Mouse (Mus musculus) brain, embryonic 14.5 days (tissue): ENCODE data around the gene 2310022A10Rik. TPM values are rescaled to one million over a fixed set of nuclear protein-coding genes. Genes with fewer than 3 reads are reported as not detected.

Experiments
- DNase-seq: peaks from one replicate; pipeline ENCODE4 v3.0.0-alpha.2; 2011; ENCODE audit warnings: low read depth
- CTCF ChIP-seq: fragments of 200-500 bp; IDR thresholded peaks from 2 replicates; pipeline ENCODE4 v1.5.1; 2012; ENCODE audit warnings: inconsistent platforms, mild to moderate bottlenecking, moderate library complexity, borderline replicate concordance; ENCODE audit not compliant: insufficient read depth, insufficient read length; ENCODE audit errors: extremely low read depth
- POLR2A ChIP-seq: fragments of 200-500 bp; IDR thresholded peaks from 2 replicates; pipeline ENCODE4 v1.6.1; 2012; ENCODE audit warnings: mild to moderate bottlenecking, inconsistent platforms, borderline replicate concordance; ENCODE audit not compliant: poor library complexity, insufficient read depth, insufficient read length, severe bottlenecking; ENCODE audit errors: extremely low read depth
- polyA plus RNA-seq: library from polyadenylated mRNA; depleted of rRNA; stranded (reverse); fragments of >200 nt; gene quantifications from 2 replicates; pipeline ENCODE4 v1.2.3, GENCODE M21; 2012

2310022A10Rik gene
- polyA plus RNA-seq, 1 experiment, result 42.8 TPM

DNA sequence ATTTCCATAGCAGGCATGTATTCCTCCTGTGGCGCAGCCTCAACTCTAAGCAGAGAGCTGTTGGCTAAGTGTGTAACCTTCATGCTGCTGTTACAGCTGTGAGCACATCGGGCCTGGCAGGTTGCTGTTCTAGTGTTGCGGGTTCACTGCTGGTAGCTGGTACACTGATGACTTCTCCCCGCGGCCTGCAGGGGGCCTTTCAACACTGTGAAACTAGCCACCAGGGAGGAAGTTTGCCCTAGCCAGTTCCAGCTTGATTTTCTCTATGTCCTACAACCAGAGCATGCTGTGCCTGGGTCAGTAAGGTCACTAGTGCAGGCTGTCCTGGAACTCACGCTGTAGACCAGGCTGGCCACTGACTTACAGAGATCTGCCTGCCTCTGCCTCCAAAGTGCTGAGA lies 23.9 kb downstream of the 2310022A10Rik start:
- DNase-seq, result peak; percentile 37
- TF ChIP-seq POLR2A (no peak), CTCF (peak; percentile 46; the same call in 1 of the 2 replicates)

DNA sequence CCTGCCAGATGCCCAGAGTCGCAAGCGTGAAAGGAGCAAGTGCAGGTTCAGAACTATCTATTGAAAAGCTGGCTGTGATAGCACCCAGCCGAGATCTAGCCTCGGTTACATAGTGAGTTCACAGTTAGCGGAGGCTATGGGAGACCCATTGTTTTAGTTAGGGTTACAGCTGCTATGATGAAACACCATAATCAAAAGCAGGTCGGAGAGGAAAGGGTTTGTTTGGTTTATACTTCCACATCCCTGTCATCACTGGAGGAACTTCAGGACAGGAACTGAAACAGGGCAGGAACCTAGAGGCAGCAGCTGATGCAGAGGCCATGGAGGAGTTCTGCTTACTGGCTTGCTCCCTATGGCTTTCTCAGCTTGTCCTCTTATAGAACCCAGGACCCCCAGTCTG lies 24.6 kb downstream of the 2310022A10Rik start:
- DNase-seq, result no peak
- TF ChIP-seq CTCF, result no peak
- TF ChIP-seq POLR2A, result no peak

DNA sequence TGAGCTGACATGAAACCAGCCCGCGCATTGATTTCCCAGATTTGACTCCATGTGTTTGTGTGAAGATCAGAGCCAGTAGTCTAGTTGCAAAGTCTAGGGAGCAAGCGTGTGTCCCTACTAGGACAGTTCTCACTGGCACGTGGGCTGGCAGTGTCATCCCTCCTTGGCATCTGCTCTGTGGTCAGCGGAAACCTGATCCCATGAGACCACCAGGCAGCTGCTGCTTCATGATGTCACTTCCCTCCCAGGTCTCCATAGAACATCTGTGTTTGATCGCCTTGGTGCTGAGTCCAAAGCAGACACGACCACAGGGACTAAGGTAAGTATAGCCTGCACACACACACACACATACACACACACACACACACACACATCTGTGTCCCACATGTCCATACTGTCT lies 25.4 kb downstream of the 2310022A10Rik start:
- TF ChIP-seq POLR2A, result no peak
- TF ChIP-seq CTCF, result no peak
- no peak for DNase-seq

DNA sequence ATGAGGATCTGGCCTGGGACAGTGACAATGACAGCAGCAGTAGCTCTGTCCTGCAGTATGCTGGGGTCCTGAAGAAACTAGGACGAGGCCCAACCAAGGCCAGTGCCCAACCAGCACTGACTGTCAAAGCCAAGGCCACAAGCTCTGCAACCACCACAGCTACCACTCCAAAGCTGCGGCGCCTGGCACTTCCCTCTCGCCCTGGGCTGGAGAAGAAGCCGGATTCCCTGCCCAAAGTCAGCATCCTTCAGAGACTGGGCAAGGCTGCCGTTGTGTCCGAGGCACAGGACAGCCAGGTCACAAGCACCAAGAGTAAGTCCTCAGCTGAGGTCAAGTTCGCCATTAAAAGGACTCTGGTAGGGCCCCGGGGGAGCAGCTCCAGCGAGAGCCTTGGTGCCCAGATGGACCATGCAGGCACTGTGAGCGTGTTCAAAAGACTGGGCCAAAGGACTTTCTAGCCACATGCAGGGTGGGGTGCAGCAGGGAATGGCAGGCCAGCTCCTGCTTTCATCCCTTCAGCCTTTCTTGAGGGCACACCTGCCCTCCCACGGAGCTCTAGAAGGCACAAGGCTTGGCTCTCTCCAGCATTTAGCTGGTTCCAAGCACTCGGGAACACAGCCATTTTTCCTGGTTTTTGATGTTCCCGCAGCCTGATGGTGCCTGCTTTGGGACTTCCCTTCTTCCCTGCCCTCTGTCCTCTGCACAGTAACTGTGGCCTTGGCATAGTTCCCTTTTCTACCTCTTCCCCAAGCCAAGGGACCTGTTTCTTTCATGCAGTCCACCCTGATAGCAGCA lies 27.5 kb downstream of the 2310022A10Rik start:
- DNase-seq, result no peak
- no peak for TF ChIP-seq POLR2A
- TF ChIP-seq CTCF, result no peak

DNA sequence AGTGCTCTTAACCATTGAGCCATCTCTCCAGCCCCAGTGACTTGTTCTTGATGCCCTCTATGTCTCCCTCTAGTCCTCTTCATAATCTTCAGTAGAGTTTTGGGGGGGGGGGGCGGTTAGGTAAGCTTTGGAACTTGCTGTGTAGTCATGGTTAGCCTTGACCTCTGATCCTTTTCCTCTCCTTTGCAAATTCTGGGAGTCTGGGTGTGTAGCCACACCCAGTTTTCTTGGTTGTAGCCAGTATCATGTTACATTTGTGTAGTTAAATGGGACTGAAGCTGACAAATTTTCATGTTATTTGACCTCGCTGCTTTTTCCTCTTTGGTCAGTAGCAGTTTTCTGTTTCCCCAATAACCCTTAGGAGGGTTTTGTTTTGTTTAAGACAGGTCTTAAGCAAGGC lies 33.8 kb downstream of the 2310022A10Rik start:
- TF ChIP-seq POLR2A, result no peak
- TF ChIP-seq CTCF, result no peak
- no peak for DNase-seq

DNA sequence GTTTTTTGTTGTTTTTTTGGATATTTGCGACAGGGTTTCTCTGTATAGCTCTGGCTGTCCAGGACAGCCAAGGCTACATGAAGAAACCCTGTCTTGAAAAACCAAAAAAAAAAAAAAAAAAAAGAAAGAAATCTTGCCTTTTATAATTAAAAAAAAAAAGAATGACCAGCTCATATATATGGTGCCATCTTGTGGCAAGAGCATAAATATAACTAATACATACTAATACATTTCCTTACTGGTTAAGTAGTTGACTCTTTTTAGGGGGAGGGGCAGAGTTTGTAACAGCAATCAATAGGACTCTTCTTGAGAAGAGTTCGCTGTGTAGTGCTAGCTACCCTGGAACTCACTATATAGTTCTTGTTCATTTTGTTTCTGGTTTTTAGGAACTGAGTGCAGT lies 34.7 kb downstream of the 2310022A10Rik start:
- DNase-seq, result no peak

DNA sequence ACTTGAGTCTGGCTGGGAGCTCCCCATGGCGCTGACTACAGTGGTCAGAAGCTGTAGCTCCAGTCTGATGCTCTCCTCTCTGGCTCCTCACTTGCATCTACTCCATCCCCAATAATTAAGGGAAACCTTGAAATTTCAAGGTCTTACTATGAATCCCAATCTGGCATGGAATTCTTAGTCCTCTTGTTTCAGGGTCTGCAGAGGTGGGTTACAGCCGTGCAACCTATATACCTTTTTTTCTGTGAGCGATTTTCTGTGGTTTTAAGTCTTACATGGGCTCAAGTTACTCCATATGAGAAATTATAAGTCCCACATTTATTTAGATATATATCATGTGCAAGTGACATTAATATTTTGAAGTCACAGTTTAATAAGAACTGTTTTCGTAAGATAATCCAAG lies 37.1 kb downstream of the 2310022A10Rik start:
- DNase-seq, result no peak
- TF ChIP-seq CTCF (no peak), POLR2A (no peak)

More for the DNA sequence above, 34.7 kb downstream of the 2310022A10Rik start:
- no peak for TF ChIP-seq POLR2A
- no peak for TF ChIP-seq CTCF

DNA sequence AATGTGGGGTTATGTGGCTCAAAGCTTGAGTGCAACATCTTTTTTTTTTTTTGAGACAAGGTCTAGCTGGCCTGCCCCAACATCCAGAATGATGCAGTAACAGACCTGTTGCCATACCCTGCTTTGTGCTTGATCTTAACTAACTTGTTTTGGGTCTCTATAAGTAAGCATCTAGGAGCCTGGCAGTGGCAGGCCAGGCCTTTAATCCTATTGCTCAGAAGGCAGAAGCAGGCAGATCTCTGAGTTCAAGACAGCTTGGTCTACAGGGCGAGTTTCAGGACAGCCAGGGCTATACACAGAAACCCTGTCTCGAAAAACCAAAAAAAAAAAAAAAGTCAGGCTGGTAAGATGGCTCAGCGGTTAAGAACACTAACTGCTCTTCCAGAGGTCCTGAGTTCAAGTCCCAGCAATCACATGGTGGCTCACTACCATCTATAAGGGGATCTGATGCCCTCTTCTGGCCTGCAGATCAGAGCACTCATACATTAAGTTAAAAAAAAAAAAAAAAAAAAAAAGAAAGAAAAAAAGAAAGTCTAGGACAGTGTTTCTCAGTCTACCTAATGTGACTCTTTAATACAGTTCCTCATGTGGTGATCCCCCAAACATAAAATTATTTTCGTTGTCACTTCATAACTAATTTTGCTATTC lies 37.7 kb downstream of the 2310022A10Rik start:
- no peak for DNase-seq
- TF ChIP-seq CTCF, result no peak
- TF ChIP-seq POLR2A, result no peak

DNA sequence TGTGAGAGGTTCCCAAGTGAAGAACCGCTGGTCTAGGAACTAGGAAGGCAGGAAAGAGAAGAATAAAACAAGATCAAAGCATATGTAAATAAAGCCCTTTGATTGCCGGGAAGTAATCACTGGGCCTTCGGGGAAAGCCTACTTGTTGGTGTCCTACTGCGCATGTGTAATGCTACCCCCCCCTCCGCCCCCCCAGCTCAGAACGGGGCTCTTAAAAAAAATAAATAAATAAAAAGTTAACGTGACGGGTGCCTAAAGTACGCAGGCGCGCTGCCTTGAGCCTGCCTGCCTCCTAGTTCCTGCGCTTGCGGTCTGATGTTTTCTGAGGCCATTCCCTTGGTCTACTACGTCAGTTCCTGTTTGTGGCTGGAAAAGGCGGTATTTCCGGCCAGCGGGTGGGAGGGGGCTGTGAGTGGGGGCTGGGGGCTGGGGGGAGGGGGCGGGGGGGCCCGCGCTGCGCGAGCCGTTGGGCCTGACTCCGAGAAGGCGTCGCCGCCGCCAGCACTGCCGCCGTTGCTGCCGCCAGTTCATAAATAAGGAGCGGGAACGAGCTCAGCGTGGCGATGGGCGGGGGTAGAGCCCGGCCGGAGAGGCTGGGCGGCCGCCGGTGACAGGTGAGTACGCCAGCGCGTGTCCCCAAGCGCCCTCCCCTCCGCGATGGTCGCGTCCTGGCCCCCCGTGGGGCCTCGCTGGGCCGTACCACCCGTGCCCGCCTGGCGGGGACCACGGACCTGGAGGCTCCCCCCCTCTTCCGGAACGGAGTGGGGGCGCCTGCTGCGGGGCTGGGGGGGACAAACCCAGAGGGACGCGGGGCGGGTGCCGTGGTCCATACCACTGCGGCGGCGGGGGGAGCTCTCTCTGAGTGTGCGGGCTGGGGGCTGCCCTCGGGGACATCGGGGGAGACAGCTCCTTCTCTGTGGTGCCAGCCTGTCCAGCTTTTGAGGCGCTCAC lies 38.5 kb downstream of the 2310022A10Rik start, which contains the start of gene Akt2:
Akt2 (plus strand) TSS at position 287 of the 951 bp plus-strand sequence.
- DNase-seq, result peak; percentile 99
- TF ChIP-seq CTCF (no peak), POLR2A (peak; percentile 61; the same call in 1 of the 2 replicates)

DNA sequence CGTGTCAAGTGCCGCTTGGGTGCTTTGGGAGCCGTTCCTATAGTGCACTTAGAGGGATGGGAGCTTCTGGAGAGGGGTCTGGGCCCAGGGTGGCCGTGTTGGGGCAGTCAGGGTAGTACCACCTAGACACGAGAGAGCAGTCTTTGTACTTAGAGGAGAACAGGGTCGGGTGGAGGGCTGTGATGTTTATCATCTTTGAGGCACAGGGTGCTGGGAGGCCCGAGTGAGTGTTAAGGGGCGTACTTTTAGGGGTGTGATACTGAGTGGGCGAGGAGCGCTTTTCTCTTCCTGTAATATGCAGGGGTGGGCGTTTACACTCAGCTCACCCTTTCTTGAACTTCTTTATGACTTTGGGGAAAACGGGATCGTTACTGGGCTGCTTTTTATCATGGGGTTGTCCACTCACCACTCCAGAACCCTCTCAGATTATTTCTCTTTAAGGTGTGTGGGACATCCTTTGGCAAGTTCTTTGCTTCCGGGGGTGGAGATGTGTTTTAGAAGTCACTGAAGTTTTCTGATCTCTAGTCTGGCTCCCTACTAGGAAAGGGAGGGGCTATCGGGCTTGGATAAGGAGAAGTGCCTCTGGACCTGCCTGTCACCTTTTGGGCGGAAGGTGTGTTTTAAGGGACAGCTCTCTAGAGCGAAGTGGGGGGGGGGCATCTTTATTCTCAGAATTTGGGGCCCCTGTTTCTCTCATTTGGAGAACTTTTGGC lies 39.3 kb downstream of the 2310022A10Rik start:
- no peak for TF ChIP-seq CTCF
- TF ChIP-seq POLR2A, result no peak
- DNase-seq, result no peak

DNA sequence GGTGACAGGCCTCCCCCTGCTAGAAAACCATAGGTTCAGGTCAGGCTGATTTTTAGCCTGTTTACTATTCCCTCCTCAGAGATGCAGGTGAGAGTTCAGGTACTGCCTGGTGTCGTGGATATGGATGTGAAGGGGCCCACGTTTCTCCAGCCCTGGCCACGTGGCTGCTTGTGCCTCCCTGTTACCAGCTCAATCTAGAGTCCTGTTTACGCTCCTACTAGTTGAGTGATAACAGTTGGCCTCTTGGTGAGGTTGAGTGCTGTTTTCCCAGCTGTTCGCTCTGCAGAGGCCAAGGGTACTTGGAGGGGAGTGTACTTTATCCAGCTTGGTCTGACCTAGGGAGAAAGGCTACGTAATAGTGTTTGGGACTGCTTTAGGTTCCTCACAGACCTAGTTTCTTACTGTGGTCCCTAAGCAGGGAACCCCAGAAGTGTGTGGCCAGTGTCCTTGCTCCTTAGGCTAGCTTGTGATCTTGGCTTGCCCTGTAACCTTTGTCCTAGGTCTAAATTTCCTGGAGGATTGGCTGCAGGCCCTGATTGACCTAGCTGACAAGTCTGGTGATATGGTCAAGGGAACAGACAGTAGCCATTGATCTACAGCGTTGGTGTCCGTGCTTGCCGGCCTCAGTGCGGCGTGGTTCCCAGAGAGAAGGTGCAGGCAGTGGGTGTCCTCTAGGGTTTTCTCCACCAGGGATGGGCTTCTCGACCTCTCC lies 40.1 kb downstream of the 2310022A10Rik start:
- no peak for TF ChIP-seq POLR2A
- DNase-seq, result no peak
